Comparison of ENCODE assay signal across 27 mouse cellular contexts in the genomic region with DNA sequence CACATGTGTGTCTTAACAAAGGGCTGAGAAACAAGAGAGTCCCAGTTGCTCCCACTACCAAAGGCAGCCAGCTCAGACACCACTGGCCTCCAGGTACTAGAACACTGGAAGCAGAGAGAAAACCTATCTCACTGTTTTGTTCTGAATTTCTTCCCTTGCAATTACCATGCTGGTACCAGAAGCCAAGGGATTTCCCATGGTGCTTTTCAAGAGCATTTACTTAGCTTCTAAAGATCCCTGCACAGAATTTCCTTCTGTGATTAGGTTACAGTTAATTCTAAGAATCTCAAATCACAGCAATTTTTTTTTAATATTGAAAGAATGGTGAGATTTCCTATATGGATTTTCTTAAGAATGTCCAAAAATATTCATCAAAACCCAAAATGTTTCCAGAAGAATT. TPM values are rescaled to one million over a fixed set of nuclear protein-coding genes. Genes with fewer than 3 reads are reported as not detected.
DNase-seq lines count a peak whose midpoint lies in the region; ATAC-seq lines count a peak whose summit lies in the region.
"Had no signal": no experiment of that assay in that cellular context is flagged by ENCODE, and none has a peak within 500 bp of the region (broad histone marks: within the 10 kb centered on the region; RNA-seq: fewer than 3 reads in every experiment).

No protein-coding gene starts in this region.

- H3K4me3 ChIP-seq in embryonic facial prominence, embryonic 11.5 days (ENCODE audit: low read depth, low read length), result no peak overlapping the region
- no peak overlapping the region for H3K4me3 ChIP-seq in embryonic facial prominence, embryonic 14.5 days (ENCODE audit: low read depth, low read length)
- H3K4me3 ChIP-seq in limb, embryonic 11.5 days (ENCODE audit: low read depth, low read length), result no peak overlapping the region
- H3K4me3 ChIP-seq: forebrain, embryonic 12.5 days; heart, adult 2 months; hindbrain, embryonic 10.5 days; hindbrain, embryonic 13.5 days; intestine, embryonic 15.5 days had no signal

- H3K27ac ChIP-seq in embryonic facial prominence, embryonic 11.5 days (replicated peaks; ENCODE audit: low read depth, low read length), result peak overlapping the region; percentile 73; the same call in 1 of the 2 replicates
- H3K27ac ChIP-seq in embryonic facial prominence, embryonic 14.5 days (replicated peaks; ENCODE audit: low read depth, low read length), result peak overlapping the region; percentile 82
- no peak overlapping the region for H3K27ac ChIP-seq in limb, embryonic 11.5 days (replicated peaks; ENCODE audit: low read depth, low read length)
- H3K27ac ChIP-seq: forebrain, embryonic 12.5 days; heart, adult 2 months; hindbrain, embryonic 10.5 days; hindbrain, embryonic 13.5 days; intestine, embryonic 15.5 days had no signal

- H3K27me3 ChIP-seq in embryonic facial prominence, embryonic 11.5 days (ENCODE audit: control insufficient read depth, insufficient read depth, low read length), result no peaks in the 10 kb centered on the region
- H3K27me3 ChIP-seq in embryonic facial prominence, embryonic 14.5 days (replicated peaks; ENCODE audit: control insufficient read depth, insufficient read depth, low read length), result no peaks in the 10 kb centered on the region
- H3K27me3 ChIP-seq in limb, embryonic 11.5 days (ENCODE audit: control insufficient read depth, insufficient read depth, low read length), result no peaks in the 10 kb centered on the region
- H3K27me3 ChIP-seq: CH12.LX; forebrain, embryonic 12.5 days; hindbrain, embryonic 13.5 days; intestine, embryonic 15.5 days had no signal

- H3K36me3 ChIP-seq in embryonic facial prominence, embryonic 11.5 days (replicated peaks; ENCODE audit: control insufficient read depth, insufficient read depth, low read depth, low read length), result no peaks in the 10 kb centered on the region
- H3K36me3 ChIP-seq in embryonic facial prominence, embryonic 14.5 days (ENCODE audit: control insufficient read depth, insufficient read depth, low read length), result no peaks in the 10 kb centered on the region
- no peaks in the 10 kb centered on the region for H3K36me3 ChIP-seq in limb, embryonic 11.5 days (ENCODE audit: control insufficient read depth, insufficient read depth, low read length)
- H3K36me3 ChIP-seq: forebrain, embryonic 12.5 days; G1E; hindbrain, embryonic 10.5 days; hindbrain, embryonic 13.5 days; intestine, embryonic 15.5 days had no signal

- no peaks in the 10 kb centered on the region for H3K9me3 ChIP-seq in embryonic facial prominence, embryonic 11.5 days (replicated peaks; ENCODE audit: control insufficient read depth, low read length)
- H3K9me3 ChIP-seq in embryonic facial prominence, embryonic 14.5 days (ENCODE audit: control insufficient read depth, low read length), result no peaks in the 10 kb centered on the region
- no peaks in the 10 kb centered on the region for H3K9me3 ChIP-seq in limb, embryonic 11.5 days (ENCODE audit: control insufficient read depth, low read length)
- H3K9me3 ChIP-seq: forebrain, embryonic 12.5 days; hindbrain, embryonic 10.5 days; hindbrain, embryonic 13.5 days; intestine, embryonic 15.5 days had no signal

- ATAC-seq in embryonic facial prominence, embryonic 11.5 days (replicated peaks; ENCODE audit: insufficient number of reproducible peaks, low FRiP score, low TSS enrichment, low read depth), result no peak
- ATAC-seq in embryonic facial prominence, embryonic 14.5 days (ENCODE audit: low read depth), result no peak
- ATAC-seq in limb, embryonic 11.5 days (ENCODE audit: insufficient number of reproducible peaks, low FRiP score, low TSS enrichment, low read depth), result no peak
- ATAC-seq: forebrain, embryonic 16.5 days; hindbrain, embryonic 16.5 days; intestine, embryonic 15.5 days; Patski had no signal

- H3K9ac ChIP-seq in embryonic facial prominence, embryonic 11.5 days (replicated peaks; ENCODE audit: low read length), result no peak overlapping the region
- no peak overlapping the region for H3K9ac ChIP-seq in embryonic facial prominence, embryonic 14.5 days (ENCODE audit: low read depth, low read length)
- no peak overlapping the region for H3K9ac ChIP-seq in limb, embryonic 11.5 days (ENCODE audit: low read length)
- H3K9ac ChIP-seq: forebrain, embryonic 12.5 days; hindbrain, embryonic 13.5 days; intestine, embryonic 15.5 days had no signal

- peak; percentile 56 for DNase-seq in embryonic facial prominence, embryonic 11.5 days (ENCODE audit: low spot score)
- peak; percentile 64 for DNase-seq in embryonic facial prominence, embryonic 14.5 days (ENCODE audit: low spot score)
- DNase-seq in limb, embryonic 11.5 days (ENCODE audit: low spot score), result peak; percentile 27
- no peak for DNase-seq in adrenal gland, adult 2 months
- no peak for DNase-seq in spleen, postnatal 36 days (ENCODE audit: low spot score in 2 of 2)
- DNase-seq in layer of hippocampus, adult 9-11 months, result no peak
- no peak for DNase-seq in right cerebral cortex, postnatal 4 days
- DNase-seq: adrenal gland, postnatal 14 days; B cell, adult 2 months; cerebellum, adult 11 months; cerebellum, adult 2 months; cerebellum, adult 9-11 months; cerebellum, postnatal 25 days; gastrocnemius, postnatal 10 days; gastrocnemius, postnatal 36 days; heart, adult 2 months had no signal

- no peak overlapping the region for H3K4me2 ChIP-seq in embryonic facial prominence, embryonic 11.5 days (ENCODE audit: low read depth, low read length)
- H3K4me2 ChIP-seq in embryonic facial prominence, embryonic 14.5 days (ENCODE audit: low read depth, low read length), result no peak overlapping the region
- H3K4me2 ChIP-seq in limb, embryonic 11.5 days (ENCODE audit: low read depth, severe bottlenecking), result no peak overlapping the region
- H3K4me2 ChIP-seq: forebrain, embryonic 12.5 days; heart, embryonic 11.5 days; hindbrain, embryonic 13.5 days; intestine, embryonic 15.5 days had no signal

- H3K4me1 ChIP-seq in embryonic facial prominence, embryonic 11.5 days (ENCODE audit: control insufficient read depth, insufficient read depth, low read length), result peaks cover 3% of the 10 kb centered on the region; the same call in 1 of the 2 replicates
- peaks cover 25% of the 10 kb centered on the region for H3K4me1 ChIP-seq in embryonic facial prominence, embryonic 14.5 days (ENCODE audit: control insufficient read depth, insufficient read depth, low read length)
- peaks cover 24% of the 10 kb centered on the region for H3K4me1 ChIP-seq in limb, embryonic 11.5 days (ENCODE audit: control insufficient read depth, insufficient read depth, low read length)
- H3K4me1 ChIP-seq: intestine, embryonic 15.5 days had no signal

RNA-seq across cellular contexts. Expression of a gene that starts 31.2 kb away (rescaled TPM):
- 499 and 596 TPM in 2 replicates for polyA plus RNA-seq in embryonic facial prominence, embryonic 11.5 days (2014; fragmentation: Nextera tagmentation; extraction: Ambion mirVana)
- polyA plus RNA-seq in embryonic facial prominence, embryonic 14.5 days (2014; fragmentation: Nextera tagmentation; extraction: Ambion mirVana), result 858 and 931 TPM in 2 replicates
- polyA plus RNA-seq in limb, embryonic 11.5 days (2014; fragmentation: Nextera tagmentation; extraction: Ambion mirVana), result 616 and 623 TPM in 2 replicates
- 10 to 100 TPM; 80.1 to 85.0 TPM for total RNA-seq in adrenal gland, adult 2 months (2021)
- 6.1 and 7.0 TPM in 2 replicates for polyA plus RNA-seq in adrenal gland, adult 2 months (2012; rRNA removed)
- total RNA-seq: CH12.LX; G1E; granulocyte monocyte progenitor cell, adult 5-6 weeks had no signal
- polyA plus RNA-seq: G1E, Patski had no signal

Comparison
In these comparisons a context has a peak if more than half of its experiments do, and no peak if none do; other contexts are left out.
1. DNase-seq: peak in embryonic facial prominence, embryonic 11.5 days (single experiment), embryonic facial prominence, embryonic 14.5 days (single experiment) and limb, embryonic 11.5 days (single experiment); none in adrenal gland, adult 2 months (single experiment), spleen, postnatal 36 days (0 of 2), layer of hippocampus, adult 9-11 months (single experiment) and right cerebral cortex, postnatal 4 days (single experiment).
2. RNA of a gene that starts 31.2 kb away (polyA plus RNA-seq): 858 to 931 TPM in embryonic facial prominence, embryonic 14.5 days, 616 to 623 TPM in limb, embryonic 11.5 days and 499 to 596 TPM in embryonic facial prominence, embryonic 11.5 days; 6.1 to 7.0 TPM in adrenal gland, adult 2 months; every median in the first group is over 10 times any median in the second.